Mouse (Mus musculus): ENCODE results near the gene Gm20388. TPM values are rescaled to one million over a fixed set of nuclear protein-coding genes. Genes with fewer than 3 reads are reported as not detected.
A peak's percentile ranks its signal among the peaks of the same experiment; 100 is the strongest.

Gene Gm20388
- polyA plus RNA-seq, 1 experiment from 2014 or later, result not detected

DNA sequence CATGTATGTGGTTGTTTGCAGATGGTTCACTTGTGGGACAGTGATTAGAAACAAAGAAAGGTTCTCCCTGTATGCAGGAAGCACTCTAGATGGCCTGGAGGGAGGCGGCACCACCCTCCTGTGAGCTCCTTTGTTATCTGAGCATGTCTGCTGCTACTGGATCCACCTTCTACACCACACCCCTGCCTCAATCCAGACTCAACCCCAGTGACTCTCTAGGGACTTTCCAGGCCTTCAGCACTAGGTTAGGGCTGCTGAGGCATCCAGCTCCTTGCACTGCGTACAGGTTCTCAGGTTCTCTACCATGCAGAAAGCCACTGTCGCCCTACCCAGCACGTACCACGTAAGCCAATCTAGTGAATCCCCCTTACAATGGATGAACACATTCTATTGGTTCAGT, 3811.6 kb downstream of the Gm20388 start:
- no peak for ATAC-seq (ENCODE audit: insufficient number of reproducible peaks, insufficient read depth, low FRiP score, low read depth)
- Histone ChIP-seq H3K27ac (replicated peaks in 1 of 2; ENCODE audit: control insufficient read depth in 1 of 2, insufficient read depth in 1 of 2, low read depth in 2 of 2, low read length in 2 of 2) (no peak overlapping the region), H3K36me3 (ENCODE audit: control insufficient read depth, insufficient read depth, low read length) (no peaks in the 10 kb centered on the region), H3K9ac (ENCODE audit: low read length) (no peak overlapping the region), H3K4me2 (ENCODE audit: low read length) (no peak overlapping the region), H3K27me3 (ENCODE audit: control insufficient read depth, insufficient read depth, low read length) (no peaks in the 10 kb centered on the region), H3K9me3 (ENCODE audit: control insufficient read depth, low read length) (no peaks in the 10 kb centered on the region), H3K4me3 (ENCODE audit: control insufficient read depth in 1 of 2, insufficient read depth in 1 of 2, low read depth in 1 of 2, low read length in 2 of 2) (no peak overlapping the region), H3K4me1 (ENCODE audit: control insufficient read depth in 2 of 2, insufficient read depth in 2 of 2, low read length in 2 of 2) (peaks cover 16 to 30% of the 10 kb centered on the region in 2 experiments)
- WGBS, result 78% methylated on average over 5 of the region's 5 CpGs

DNA sequence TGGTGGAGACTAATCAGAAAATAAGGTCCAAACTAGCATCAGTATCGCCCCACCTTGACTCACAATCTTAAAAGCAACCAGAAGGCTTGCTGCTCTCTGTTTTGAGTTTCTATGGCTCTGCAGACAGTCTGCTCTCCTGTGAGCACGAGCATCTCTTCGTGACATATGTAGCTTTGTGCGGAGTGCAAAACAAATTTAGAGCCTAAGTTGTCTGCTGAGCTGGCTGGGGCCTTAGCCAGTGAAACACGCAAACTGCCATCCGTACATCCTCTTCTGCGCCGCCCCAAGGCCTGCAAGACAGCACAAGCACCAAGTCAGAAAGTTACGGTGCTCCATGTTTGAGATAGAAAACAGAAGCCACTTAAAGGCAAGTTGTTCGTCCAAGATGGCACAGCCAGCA, 3814.1 kb downstream of the Gm20388 start:
- Histone ChIP-seq H3K36me3 (ENCODE audit: control insufficient read depth, insufficient read depth, low read length) (no peaks in the 10 kb centered on the region), H3K4me1 (ENCODE audit: control insufficient read depth in 2 of 2, insufficient read depth in 2 of 2, low read length in 2 of 2) (peaks cover 15 to 23% of the 10 kb centered on the region in 2 experiments), H3K4me2 (ENCODE audit: low read length) (no peak overlapping the region), H3K9ac (ENCODE audit: low read length) (no peak overlapping the region), H3K9me3 (ENCODE audit: control insufficient read depth, low read length) (no peaks in the 10 kb centered on the region), H3K27me3 (ENCODE audit: control insufficient read depth, insufficient read depth, low read length) (no peaks in the 10 kb centered on the region), H3K4me3 (ENCODE audit: control insufficient read depth in 1 of 2, insufficient read depth in 1 of 2, low read depth in 1 of 2, low read length in 2 of 2) (no peak overlapping the region), H3K27ac (replicated peaks in 1 of 2; ENCODE audit: control insufficient read depth in 1 of 2, insufficient read depth in 1 of 2, low read depth in 2 of 2, low read length in 2 of 2) (no peak overlapping the region)
- no peak for ATAC-seq (ENCODE audit: insufficient number of reproducible peaks, insufficient read depth, low FRiP score, low read depth)
- WGBS, result 80% methylated on average over 10 of the region's 10 CpGs

- 74% methylated on average over 7 of the region's 7 CpGs for WGBS
- Histone ChIP-seq H3K27me3 (ENCODE audit: control insufficient read depth, insufficient read depth, low read length) (no peaks in the 10 kb centered on the region), H3K27ac (replicated peaks in 1 of 2; ENCODE audit: control insufficient read depth in 1 of 2, insufficient read depth in 1 of 2, low read depth in 2 of 2, low read length in 2 of 2) (no peak overlapping the region), H3K9ac (ENCODE audit: low read length) (no peak overlapping the region), H3K4me2 (ENCODE audit: low read length) (no peak overlapping the region), H3K4me1 (ENCODE audit: control insufficient read depth in 2 of 2, insufficient read depth in 2 of 2, low read length in 2 of 2) (peaks cover 20 to 27% of the 10 kb centered on the region in 2 experiments), H3K9me3 (ENCODE audit: control insufficient read depth, low read length) (no peaks in the 10 kb centered on the region), H3K4me3 (ENCODE audit: control insufficient read depth in 1 of 2, insufficient read depth in 1 of 2, low read depth in 1 of 2, low read length in 2 of 2) (no peak overlapping the region), H3K36me3 (ENCODE audit: control insufficient read depth, insufficient read depth, low read length) (no peaks in the 10 kb centered on the region)
- ATAC-seq (ENCODE audit: insufficient number of reproducible peaks, insufficient read depth, low FRiP score, low read depth), result no peak
Measured at GRCm38 (mm10) chr8:123725261-123725660, 3814.6 kb downstream of the Gm20388 start.

DNA sequence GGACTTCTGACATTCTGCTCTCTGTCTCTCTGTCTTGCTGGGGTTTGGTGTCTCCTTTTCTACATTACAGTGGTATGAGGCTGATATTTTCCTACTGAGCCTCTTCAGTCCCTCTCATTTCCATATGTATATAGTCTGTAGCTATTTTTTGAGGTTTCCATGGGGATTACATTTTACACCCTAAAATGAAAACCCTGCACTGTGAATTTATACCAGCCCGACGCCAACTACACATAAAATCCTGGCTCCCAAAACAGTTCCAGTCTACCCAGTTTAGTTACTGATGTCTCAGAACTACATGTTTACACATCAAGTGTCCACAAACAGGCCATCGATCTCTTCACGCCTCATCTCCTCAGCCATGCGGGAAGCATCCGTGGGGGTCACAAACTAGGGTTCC, 3816.1 kb downstream of the Gm20388 start:
- no peak for ATAC-seq (ENCODE audit: insufficient number of reproducible peaks, insufficient read depth, low FRiP score, low read depth)
- WGBS, result 92% methylated on average over 6 of the region's 6 CpGs
- H3K4me3 ChIP-seq (ENCODE audit: control insufficient read depth in 1 of 2, insufficient read depth in 1 of 2, low read depth in 1 of 2, low read length in 2 of 2), result no peak overlapping the region
- no peak overlapping the region for H3K27ac ChIP-seq (replicated peaks in 1 of 2; ENCODE audit: control insufficient read depth in 1 of 2, insufficient read depth in 1 of 2, low read depth in 2 of 2, low read length in 2 of 2)
- no peak overlapping the region for H3K9ac ChIP-seq (ENCODE audit: low read length)
- peaks cover 22 to 25% of the 10 kb centered on the region in 2 experiments for H3K4me1 ChIP-seq (ENCODE audit: control insufficient read depth in 2 of 2, insufficient read depth in 2 of 2, low read length in 2 of 2)
- H3K27me3 ChIP-seq (ENCODE audit: control insufficient read depth, insufficient read depth, low read length), result no peaks in the 10 kb centered on the region
- H3K4me2 ChIP-seq (ENCODE audit: low read length), result no peak overlapping the region
- H3K36me3 ChIP-seq (ENCODE audit: control insufficient read depth, insufficient read depth, low read length), result no peaks in the 10 kb centered on the region
- no peaks in the 10 kb centered on the region for H3K9me3 ChIP-seq (ENCODE audit: control insufficient read depth, low read length)

DNA sequence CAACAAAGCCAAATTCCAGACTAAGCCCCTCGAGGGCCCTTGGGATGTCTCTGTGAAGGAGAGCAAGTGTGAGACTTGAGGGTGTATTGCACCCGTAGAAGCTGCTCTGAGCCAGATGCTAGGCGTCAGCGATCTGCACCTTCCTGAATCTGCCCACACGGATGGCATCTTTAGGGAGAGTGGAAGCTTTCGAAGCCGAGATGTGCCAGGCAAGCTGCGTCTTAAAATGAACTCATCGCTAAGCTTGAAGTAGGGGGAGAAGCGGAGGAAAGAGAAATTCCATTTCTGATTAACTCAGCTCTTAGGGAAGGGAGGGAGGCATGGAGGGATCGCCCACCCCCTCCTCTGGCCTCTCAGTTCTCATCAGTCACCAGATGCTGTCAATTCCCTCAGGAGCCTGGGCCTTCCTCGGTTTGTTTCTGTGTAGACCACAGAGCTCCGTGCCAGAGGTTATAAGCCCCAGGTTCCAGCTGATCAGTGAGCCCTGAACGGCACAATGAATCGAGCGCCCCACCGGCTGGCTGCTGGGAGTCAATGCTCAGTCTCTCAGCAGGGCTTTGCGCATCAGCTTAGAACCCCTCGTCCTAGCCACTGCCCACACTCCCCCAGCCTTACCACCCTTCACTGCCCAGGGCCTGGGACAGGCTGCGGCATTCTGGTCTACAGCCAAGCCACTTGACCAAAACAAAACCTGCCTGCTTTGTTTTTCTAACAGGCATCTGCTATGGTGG, 3818.6 kb downstream of the Gm20388 start:
- Histone ChIP-seq H3K27ac (replicated peaks in 1 of 2; ENCODE audit: control insufficient read depth in 1 of 2, insufficient read depth in 1 of 2, low read depth in 2 of 2, low read length in 2 of 2) (peak overlapping the region in 1 of 2 experiments; percentile 10; a peak in 2 of 4 replicates), H3K4me1 (ENCODE audit: control insufficient read depth in 2 of 2, insufficient read depth in 2 of 2, low read length in 2 of 2) (peaks cover 20% of the 10 kb centered on the region in 2 experiments), H3K4me3 (ENCODE audit: control insufficient read depth in 1 of 2, insufficient read depth in 1 of 2, low read depth in 1 of 2, low read length in 2 of 2) (no peak overlapping the region; a peak in 1 of 4 replicates), H3K36me3 (ENCODE audit: control insufficient read depth, insufficient read depth, low read length) (no peaks in the 10 kb centered on the region), H3K4me2 (ENCODE audit: low read length) (peak overlapping the region; percentile 44), H3K27me3 (ENCODE audit: control insufficient read depth, insufficient read depth, low read length) (no peaks in the 10 kb centered on the region), H3K9ac (ENCODE audit: low read length) (peak overlapping the region; percentile 42; the same call in 1 of the 2 replicates), H3K9me3 (ENCODE audit: control insufficient read depth, low read length) (no peaks in the 10 kb centered on the region)
- ATAC-seq (ENCODE audit: insufficient number of reproducible peaks, insufficient read depth, low FRiP score, low read depth), result 0 out of 2 replicates have a peak, but pooled peaks have one; percentile 24
- WGBS, result 17% methylated on average over 20 of the region's 20 CpGs

DNA sequence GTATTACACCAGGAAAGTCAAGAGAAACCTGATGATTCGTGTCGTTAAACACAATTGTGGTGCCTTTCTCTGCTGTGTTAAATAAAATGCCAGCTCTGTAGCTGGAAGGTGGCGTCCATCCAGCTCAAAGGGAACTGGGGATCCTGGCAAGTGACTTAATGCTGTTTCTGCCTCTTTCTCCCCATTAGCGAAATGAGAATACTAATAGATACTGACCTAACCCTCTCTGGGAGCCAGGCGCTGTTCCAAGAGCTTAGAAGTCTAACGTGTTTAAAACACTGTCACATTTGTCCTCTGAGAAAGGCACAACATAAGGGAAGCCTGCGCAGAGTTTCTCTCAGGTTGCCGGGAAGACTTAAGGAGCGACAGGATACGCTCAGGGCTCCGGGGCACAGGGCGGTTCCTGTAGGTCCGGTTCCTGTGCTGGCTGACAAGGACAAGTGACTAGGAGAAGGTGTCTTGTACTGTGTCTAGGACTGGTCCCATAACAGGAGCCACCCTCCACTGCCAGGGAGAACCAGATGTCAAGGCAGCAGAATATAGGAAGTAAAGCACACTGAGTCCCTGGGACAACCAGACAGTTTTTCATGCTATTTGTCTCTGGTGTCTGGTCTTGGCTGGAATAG, 3819.3 kb downstream of the Gm20388 start:
- no peak overlapping the region for H3K4me3 ChIP-seq (ENCODE audit: control insufficient read depth in 1 of 2, insufficient read depth in 1 of 2, low read depth in 1 of 2, low read length in 2 of 2)
- peaks cover 20% of the 10 kb centered on the region in 2 experiments for H3K4me1 ChIP-seq (ENCODE audit: control insufficient read depth in 2 of 2, insufficient read depth in 2 of 2, low read length in 2 of 2)
- WGBS, result 54% methylated on average over 13 of the region's 13 CpGs
- H3K36me3 ChIP-seq (ENCODE audit: control insufficient read depth, insufficient read depth, low read length), result no peaks in the 10 kb centered on the region
- peak overlapping the region; percentile 10 to 24; a peak in 3 of 4 replicates for H3K27ac ChIP-seq (replicated peaks in 1 of 2; ENCODE audit: control insufficient read depth in 1 of 2, insufficient read depth in 1 of 2, low read depth in 2 of 2, low read length in 2 of 2)
- peak overlapping the region; percentile 44 for H3K4me2 ChIP-seq (ENCODE audit: low read length)
- no peaks in the 10 kb centered on the region for H3K27me3 ChIP-seq (ENCODE audit: control insufficient read depth, insufficient read depth, low read length)
- ATAC-seq (ENCODE audit: insufficient number of reproducible peaks, insufficient read depth, low FRiP score, low read depth), result no peak
- H3K9me3 ChIP-seq (ENCODE audit: control insufficient read depth, low read length), result no peaks in the 10 kb centered on the region
- peak overlapping the region; percentile 42; the same call in 1 of the 2 replicates for H3K9ac ChIP-seq (ENCODE audit: low read length)

- no peaks in the 10 kb centered on the region for H3K27me3 ChIP-seq (ENCODE audit: control insufficient read depth, insufficient read depth, low read length)
- H3K27ac ChIP-seq (replicated peaks in 1 of 2; ENCODE audit: control insufficient read depth in 1 of 2, insufficient read depth in 1 of 2, low read depth in 2 of 2, low read length in 2 of 2), result peak overlapping the region; percentile 12 to 62
- no peaks in the 10 kb centered on the region for H3K9me3 ChIP-seq (ENCODE audit: control insufficient read depth, low read length)
- WGBS, result 15% methylated on average over 4 of the region's 4 CpGs
- peaks cover 20% of the 10 kb centered on the region in 2 experiments for H3K4me1 ChIP-seq (ENCODE audit: control insufficient read depth in 2 of 2, insufficient read depth in 2 of 2, low read length in 2 of 2)
- ATAC-seq (ENCODE audit: insufficient number of reproducible peaks, insufficient read depth, low FRiP score, low read depth), result 0 out of 2 replicates have a peak, but pooled peaks have one; percentile 47
- no peak overlapping the region for H3K4me2 ChIP-seq (ENCODE audit: low read length)
- H3K36me3 ChIP-seq (ENCODE audit: control insufficient read depth, insufficient read depth, low read length), result no peaks in the 10 kb centered on the region
- peak overlapping the region; percentile 17; the same call in 1 of the 2 replicates for H3K9ac ChIP-seq (ENCODE audit: low read length)
- no peak overlapping the region for H3K4me3 ChIP-seq (ENCODE audit: control insufficient read depth in 1 of 2, insufficient read depth in 1 of 2, low read depth in 1 of 2, low read length in 2 of 2)
Measured at GRCm38 (mm10) chr8:123732332-123732731, 3821.7 kb downstream of the Gm20388 start.

Measured in heart, embryonic 14.5 days (tissue).